Mouse (Mus musculus): ENCODE results near the gene Rassf5.

DNA sequence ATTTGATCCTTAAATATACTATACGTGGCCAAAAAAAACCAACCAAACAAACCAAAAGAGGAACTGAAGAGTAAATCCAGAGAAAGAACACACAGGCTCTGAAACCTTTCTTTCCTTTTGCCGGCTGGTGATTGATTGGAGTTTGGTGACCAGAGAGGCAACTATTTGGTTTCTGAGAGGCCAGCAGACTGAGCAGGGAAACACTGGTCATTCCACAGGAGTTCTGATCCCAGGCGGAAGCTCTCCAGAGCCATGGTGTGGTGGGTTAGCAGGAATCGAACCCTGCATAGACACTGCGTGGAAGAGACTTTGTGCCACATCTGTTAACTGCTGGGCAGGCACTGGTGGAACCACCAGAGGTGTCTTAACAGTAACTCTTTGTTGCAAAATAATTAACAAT, 67.0 kb downstream of the Rassf5 start:
- TF ChIP-seq USF1 (IDR thresholded peaks at IDR 0.05; ENCODE audit: low read depth) (no peak), POLR2A (IDR thresholded peaks at IDR 0.05; ENCODE audit: insufficient read length, low read depth) (no peak), POLR2AphosphoS2 (IDR thresholded peaks at IDR 0.05; ENCODE audit: insufficient read length, low read depth) (no peak), REST (IDR thresholded peaks at IDR 0.05; ENCODE audit: insufficient read depth, insufficient read length) (no peak), MYOG (IDR thresholded peaks at IDR 0.05; ENCODE audit: control insufficient read depth in 1 of 3, insufficient read depth in 1 of 3, insufficient read length in 2 of 3, low read depth in 2 of 3) (no peak), E2F4 (IDR thresholded peaks at IDR 0.05; ENCODE audit: insufficient read depth) (no peak)
